Mouse (Mus musculus) embryonic facial prominence, embryonic 14.5 days (tissue): ENCODE measurements at regions not wholly inside any gene's neighbourhood (a gene's known extent, or its start where the extent isn't known, plus 50 kb on each side); places are given as distances from the start of the nearest gene placed in this dataset.
A peak's percentile ranks its signal among the peaks of the same experiment; 100 is the strongest.

ENCODE experiments used
- ATAC-seq: fragments of 200-750 bp; cut with Nextera tagmentation; 2 replicates; pipeline ENCODE4 v1.8.0; 2017; ENCODE audit warnings: low read depth, moderate number of reproducible peaks, moderate TSS enrichment
- DNase-seq: peaks from one replicate; pipeline ENCODE4 v3.0.0-alpha.2; 2015; ENCODE audit warnings: low spot score
- H3K27ac ChIP-seq: fragments of 300-500 bp; sonication (generic); replicated peaks from 2 replicates; pipeline ENCODE4 v1.5.1; 2014; ENCODE audit warnings: low read depth, mild to moderate bottlenecking, low read length, moderate library complexity
- H3K27me3 ChIP-seq: fragments of 300-500 bp; sonication (generic); replicated peaks from 2 replicates; pipeline ENCODE4 v1.6.1; 2014; ENCODE audit warnings: low read length; ENCODE audit not compliant: control insufficient read depth, insufficient read depth
- H3K36me3 ChIP-seq: fragments of 300-500 bp; sonication (generic); 2 replicates; pipeline ENCODE4 v1.6.1; 2014; ENCODE audit warnings: low read length, mixed read lengths; ENCODE audit not compliant: control insufficient read depth, insufficient read depth
- H3K4me1 ChIP-seq: fragments of 300-500 bp; sonication (generic); 2 replicates; pipeline ENCODE4 v1.6.1; 2014; ENCODE audit warnings: antibody characterized with exemption, low read length; ENCODE audit not compliant: control insufficient read depth, insufficient read depth
- H3K4me2 ChIP-seq: fragments of 300-500 bp; sonication (generic); 2 replicates; pipeline ENCODE4 v1.6.1; 2014; ENCODE audit warnings: low read depth, mild to moderate bottlenecking, low read length, moderate library complexity, mixed read lengths
- H3K4me3 ChIP-seq: fragments of 300-500 bp; sonication (generic); 2 replicates; pipeline ENCODE4 v1.5.1; 2014; ENCODE audit warnings: low read depth, mild to moderate bottlenecking, low read length
- H3K9ac ChIP-seq: fragments of 300-500 bp; sonication (generic); 2 replicates; pipeline ENCODE4 v1.6.1; 2014; ENCODE audit warnings: low read depth, mild to moderate bottlenecking, low read length, moderate library complexity, mixed read lengths
- H3K9me3 ChIP-seq: fragments of 300-500 bp; sonication (generic); 2 replicates; pipeline ENCODE4 v1.6.1; 2016; ENCODE audit warnings: low read length; ENCODE audit not compliant: control insufficient read depth
- WGBS: fragments of 180-500 bp; shearing (Covaris S2); extraction: QIAGEN DNeasy Blood & Tissue Kit; methylation state at CpG from one replicate; pipeline ENCODE4 v1.1.7; 2014; 5-methylcytosine and 5-hydroxymethylcytosine counted together

DNA sequence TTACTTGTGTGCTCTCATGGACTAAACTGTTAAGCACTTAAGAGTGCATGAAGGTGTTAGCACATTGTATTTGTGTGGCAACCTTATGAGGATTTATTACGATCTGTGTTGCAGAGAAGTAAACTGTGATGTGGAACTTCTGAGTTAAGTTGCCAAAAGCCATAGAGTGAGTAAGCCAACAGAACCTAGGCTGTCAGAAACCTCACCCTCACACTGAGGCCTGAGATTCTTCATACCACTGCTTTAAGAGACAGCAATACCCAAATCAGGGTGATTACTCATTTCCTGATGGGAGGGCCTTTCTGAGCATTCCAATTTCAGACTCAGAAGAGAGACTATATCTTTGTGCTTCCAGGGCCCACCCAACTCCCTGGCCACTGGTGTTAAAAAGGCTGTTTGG lies 140.5 kb upstream of the Mctp2 start:
- 0 out of 2 replicates have a peak, but pooled peaks cover 3% of the 10 kb centered on the region for H3K4me1 ChIP-seq
- H3K9me3 ChIP-seq, result no peaks in the 10 kb centered on the region
- 83% methylated on average over 1 of the region's 1 CpGs for WGBS
- no peak overlapping the region for H3K27ac ChIP-seq
- no peak for DNase-seq
- no peaks in the 10 kb centered on the region for H3K36me3 ChIP-seq
- H3K4me3 ChIP-seq, result no peak overlapping the region
- H3K27me3 ChIP-seq, result no peaks in the 10 kb centered on the region
- ATAC-seq, result no peak
- no peak overlapping the region for H3K9ac ChIP-seq
- no peak overlapping the region for H3K4me2 ChIP-seq

- H3K27ac ChIP-seq, result no peak overlapping the region
- no peaks in the 10 kb centered on the region for H3K27me3 ChIP-seq
- H3K4me1 ChIP-seq, result no peaks in the 10 kb centered on the region
- WGBS, result 60% methylated on average over 4 of the region's 4 CpGs
- H3K36me3 ChIP-seq, result no peaks in the 10 kb centered on the region
- no peak for ATAC-seq
- H3K4me2 ChIP-seq, result no peak overlapping the region
- no peak for DNase-seq
- no peak overlapping the region for H3K4me3 ChIP-seq
- H3K9ac ChIP-seq, result no peak overlapping the region
- H3K9me3 ChIP-seq, result no peaks in the 10 kb centered on the region
These were observed 156.6 kb upstream of the Mctp2 start for GRCm38 (mm10) chr7:72462978-72463377.

DNA sequence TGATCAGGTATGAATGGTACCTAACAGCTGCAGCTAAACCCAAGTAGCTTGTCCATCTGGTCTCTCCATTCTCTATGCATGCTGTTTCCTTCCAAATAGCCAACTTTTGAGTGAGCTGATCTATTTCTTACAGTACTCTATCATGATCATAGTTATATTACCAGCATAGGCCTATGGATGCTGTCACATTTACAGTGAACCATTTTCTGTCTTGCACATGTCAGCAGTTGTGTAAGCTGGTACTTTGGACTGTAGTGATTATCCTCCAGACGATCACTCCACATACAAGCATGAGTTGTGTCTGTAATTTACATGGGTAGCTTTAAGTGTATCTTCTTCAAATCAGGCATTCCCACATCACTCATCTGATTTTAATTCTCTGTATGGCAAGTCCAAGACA lies 158.2 kb upstream of the Mctp2 start:
- DNase-seq (no peak), ATAC-seq (no peak)
- H3K36me3 ChIP-seq, result no peaks in the 10 kb centered on the region
- no peak overlapping the region for H3K4me3 ChIP-seq
- H3K27me3 ChIP-seq, result no peaks in the 10 kb centered on the region
- no peaks in the 10 kb centered on the region for H3K9me3 ChIP-seq
- H3K4me1 ChIP-seq, result no peaks in the 10 kb centered on the region
- H3K9ac ChIP-seq, result no peak overlapping the region
- WGBS, result 64% methylated on average over 1 of the region's 1 CpGs
- H3K4me2 ChIP-seq, result no peak overlapping the region
- H3K27ac ChIP-seq, result no peak overlapping the region

DNA sequence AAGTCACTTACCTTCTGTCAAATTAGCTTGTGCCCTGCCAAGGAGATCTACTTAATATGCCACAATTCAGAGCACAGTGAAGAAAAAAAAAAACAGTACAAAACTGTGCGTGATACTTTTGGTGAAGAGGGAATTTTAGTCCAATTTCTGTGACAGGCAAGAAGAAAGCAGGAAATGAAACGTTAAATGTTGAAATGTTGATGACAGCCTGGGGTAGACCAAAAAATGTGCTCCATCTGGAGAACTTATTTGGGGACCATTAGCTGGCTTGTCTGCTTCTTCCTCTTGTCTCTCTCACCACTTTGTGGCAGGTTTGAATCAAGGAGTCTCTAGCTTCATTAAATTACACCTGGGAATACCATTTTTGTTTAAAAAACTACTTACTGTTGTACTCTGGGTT lies 163.3 kb upstream of the Mctp2 start:
- no peaks in the 10 kb centered on the region for H3K36me3 ChIP-seq
- peaks cover 4% of the 10 kb centered on the region; the same call in 1 of the 2 replicates for H3K4me1 ChIP-seq
- no peak for ATAC-seq
- DNase-seq, result peak; percentile 61
- no peak overlapping the region for H3K9ac ChIP-seq
- H3K27ac ChIP-seq, result no peak overlapping the region
- H3K27me3 ChIP-seq, result no peaks in the 10 kb centered on the region
- H3K4me3 ChIP-seq, result no peak overlapping the region
- WGBS, result 38% methylated on average over 2 of the region's 2 CpGs
- no peaks in the 10 kb centered on the region for H3K9me3 ChIP-seq
- no peak overlapping the region for H3K4me2 ChIP-seq

DNA sequence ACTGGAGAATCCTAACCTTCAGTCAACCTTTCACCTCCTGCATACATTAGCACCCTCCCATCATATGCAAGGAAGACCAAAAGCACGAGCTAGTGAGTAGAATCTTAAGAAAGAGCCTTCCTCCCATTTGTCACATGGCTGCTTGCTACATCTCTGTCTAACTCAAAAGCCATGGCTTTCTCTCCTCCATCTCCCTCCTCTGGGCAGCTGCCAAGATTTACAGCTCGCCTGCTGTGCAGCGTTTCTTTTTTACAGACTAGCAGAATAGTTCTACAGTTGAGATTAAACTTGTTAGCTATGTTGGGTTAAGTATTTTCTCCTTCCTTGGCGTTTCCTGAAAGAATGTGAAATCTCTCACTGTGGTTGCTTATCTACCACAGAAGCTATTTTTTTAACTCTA lies 168.3 kb upstream of the Mctp2 start:
- DNase-seq (no peak), ATAC-seq (no peak)
- H3K4me2 ChIP-seq, result no peak overlapping the region
- H3K36me3 ChIP-seq, result no peaks in the 10 kb centered on the region
- no peaks in the 10 kb centered on the region for H3K27me3 ChIP-seq
- peak overlapping the region; percentile 25; the same call in 1 of the 2 replicates for H3K27ac ChIP-seq
- H3K9me3 ChIP-seq, result no peaks in the 10 kb centered on the region
- no peak overlapping the region for H3K4me3 ChIP-seq
- peaks cover 20% of the 10 kb centered on the region; the same call in 1 of the 2 replicates for H3K4me1 ChIP-seq
- WGBS, result 41% methylated on average over 4 of the region's 4 CpGs
- no peak overlapping the region for H3K9ac ChIP-seq

- Histone ChIP-seq H3K4me2 (no peak overlapping the region), H3K9me3 (no peaks in the 10 kb centered on the region), H3K36me3 (no peaks in the 10 kb centered on the region), H3K27ac (peak overlapping the region; percentile 65), H3K27me3 (no peaks in the 10 kb centered on the region), H3K4me1 (peaks cover 28% of the 10 kb centered on the region; the same call in 1 of the 2 replicates), H3K9ac (no peak overlapping the region), H3K4me3 (no peak overlapping the region)
- WGBS, result 58% methylated on average over 1 of the region's 1 CpGs
- ATAC-seq (no peak), DNase-seq (no peak)
These were observed 172.5 kb upstream of the Mctp2 start for GRCm38 (mm10) chr7:72478936-72479335.

GRCm38 (mm10) chr7:72481275-72481674 lies 174.9 kb upstream of the Mctp2 start:
- H3K4me3 ChIP-seq, result no peak overlapping the region
- DNase-seq, result no peak
- ATAC-seq, result no peak
- H3K27me3 ChIP-seq, result no peaks in the 10 kb centered on the region
- 55% methylated on average over 2 of the region's 2 CpGs for WGBS
- H3K36me3 ChIP-seq, result no peaks in the 10 kb centered on the region
- peaks cover 20% of the 10 kb centered on the region; the same call in 1 of the 2 replicates for H3K4me1 ChIP-seq
- no peak overlapping the region for H3K4me2 ChIP-seq
- H3K9ac ChIP-seq, result no peak overlapping the region
- peak overlapping the region; percentile 71 for H3K27ac ChIP-seq
- no peaks in the 10 kb centered on the region for H3K9me3 ChIP-seq

DNA sequence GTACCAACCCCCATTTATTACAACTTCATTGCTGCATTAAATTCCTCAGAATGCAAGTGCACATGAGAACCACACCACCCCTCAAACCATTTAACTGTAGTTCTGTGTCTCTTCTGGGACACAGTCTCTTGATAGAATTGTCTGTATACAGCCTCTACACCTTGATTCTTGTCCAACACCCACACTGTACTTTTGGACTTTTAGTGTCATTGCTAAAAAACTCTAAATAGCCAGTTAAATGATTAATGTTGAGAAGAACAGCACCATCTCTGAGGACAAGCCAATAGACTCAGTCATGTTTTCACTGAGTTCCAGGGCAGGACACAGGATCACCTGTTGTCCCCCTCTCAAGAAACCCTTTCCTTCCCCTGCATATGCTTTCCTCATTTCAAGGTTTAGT lies 183.8 kb upstream of the Mctp2 start:
- Histone ChIP-seq H3K4me1 (no peaks in the 10 kb centered on the region), H3K27me3 (no peaks in the 10 kb centered on the region), H3K27ac (no peak overlapping the region), H3K36me3 (no peaks in the 10 kb centered on the region), H3K4me2 (no peak overlapping the region), H3K9ac (no peak overlapping the region), H3K4me3 (no peak overlapping the region), H3K9me3 (no peaks in the 10 kb centered on the region)
- DNase-seq (no peak), ATAC-seq (no peak)

DNA sequence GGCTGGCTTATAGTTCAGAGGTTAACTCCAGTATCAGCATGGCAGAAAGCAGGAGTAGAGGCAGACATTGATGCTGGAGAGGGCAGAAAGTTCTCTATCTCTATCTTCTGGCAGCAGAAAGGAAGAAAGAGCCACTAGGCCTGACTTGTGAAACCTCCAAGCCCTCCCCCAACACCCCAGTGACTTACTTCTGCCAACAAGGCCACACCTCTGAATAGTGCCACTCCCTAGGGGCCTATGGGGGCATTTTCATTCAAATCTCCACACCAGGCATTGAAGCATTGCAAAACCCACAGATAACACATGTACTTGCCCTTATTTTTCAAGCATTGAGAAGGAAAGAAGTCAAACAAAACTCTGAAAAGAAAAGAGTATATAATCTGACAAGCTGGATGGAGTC lies 186.9 kb upstream of the Mctp2 start:
- no peak overlapping the region for H3K4me3 ChIP-seq
- no peak for DNase-seq

More for the DNA sequence above, 186.9 kb upstream of the Mctp2 start:
- no peak overlapping the region for H3K4me2 ChIP-seq
- no peaks in the 10 kb centered on the region for H3K9me3 ChIP-seq
- no peak overlapping the region for H3K9ac ChIP-seq
- no peaks in the 10 kb centered on the region for H3K4me1 ChIP-seq
- no peaks in the 10 kb centered on the region for H3K27me3 ChIP-seq
- no peaks in the 10 kb centered on the region for H3K36me3 ChIP-seq
- no peak for ATAC-seq
- H3K27ac ChIP-seq, result no peak overlapping the region
